Mouse (Mus musculus): Measurements from ENCODE around the gene Sgca.

Gene Sgca

DNA sequence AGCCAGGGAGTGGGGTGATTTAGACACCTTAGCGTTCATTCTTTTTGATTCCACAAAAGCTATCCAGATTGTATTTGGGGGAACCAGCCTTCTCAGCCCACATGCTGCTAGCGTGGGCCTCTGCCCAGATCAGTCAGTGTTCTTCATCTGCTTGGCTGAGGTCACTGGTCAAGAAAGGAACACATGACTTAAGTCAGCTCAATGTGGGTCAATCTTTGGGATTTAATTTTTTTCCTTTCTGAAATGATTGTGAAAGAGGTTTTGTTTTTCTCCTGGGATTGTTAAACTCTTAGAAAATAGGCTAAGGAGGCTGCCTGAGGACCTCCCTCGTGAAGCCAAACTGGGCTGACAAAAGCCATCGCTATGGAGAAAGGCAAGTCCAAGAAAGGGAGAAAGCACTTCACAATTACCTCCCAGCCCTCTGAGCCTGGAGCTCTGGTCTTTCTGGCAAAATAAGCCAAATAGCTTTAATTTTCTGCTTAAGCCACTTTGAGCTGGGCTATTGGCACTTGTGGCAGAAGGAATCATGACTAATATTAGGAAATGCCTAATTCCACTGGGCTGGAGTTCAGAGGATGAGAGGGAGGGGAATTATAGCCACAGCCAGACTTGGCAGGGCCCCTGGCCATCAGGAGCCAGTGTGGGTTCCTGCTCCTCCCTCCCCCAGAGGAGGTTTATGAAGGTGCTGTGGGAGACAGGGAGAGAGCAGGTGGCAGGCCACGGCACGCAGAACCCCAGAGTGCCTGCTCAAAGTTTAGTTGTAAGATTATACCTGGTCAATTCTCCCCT is 62.6 kb downstream of the Sgca start:
- no peak for DNase-seq (ENCODE audit: low read depth, low spot score)

All from WW6 (cell line).